In genomic region chr6:122810615-122811279, GRCm38 (mm10) we compare ENCODE assay signal across 8 mouse cellular contexts. TPM values are rescaled to one million over a fixed set of nuclear protein-coding genes. Genes with fewer than 3 reads are reported as not detected.
A peak's percentile ranks its signal among the peaks of the same experiment; 100 is the strongest.
DNase-seq lines count a peak whose midpoint lies in the region; ATAC-seq and TF ChIP-seq lines count a peak whose summit lies in the region.

No protein-coding gene starts in this region.

- H3K36me3 ChIP-seq in hindbrain, postnatal 0 days (ENCODE audit: insufficient read depth, low read length) = no peaks in the 10 kb centered on the region

- intact Hi-C loops in left cerebral cortex, adult 2 months (cut with DNase I) = loop anchor here (1.0 to 2.0 kb wide), 2 partner anchors 9 to 64 kb away; partner anchors contain the start of genes Foxj2 and Necap1

- 0 out of 2 replicates have a peak, but pooled peaks have one; percentile 13 for TF ChIP-seq CTCF in hindbrain, postnatal 0 days (IDR thresholded peaks at IDR 0.05; ENCODE audit: low read depth)
- no peak; the same call in 1 of the 2 replicates for TF ChIP-seq CTCF in left cerebral cortex, adult 2 months (IDR thresholded peaks at IDR 0.05)

- peak; percentile 99 for ATAC-seq in hindbrain, postnatal 0 days
- ATAC-seq in megakaryocyte, adult 5-6 weeks (ENCODE audit: poor library complexity, severe bottlenecking) = peak; percentile 82

- H3K27ac ChIP-seq in hindbrain, postnatal 0 days = peak overlapping the region; percentile 97
- peak overlapping the region; percentile 99 for H3K27ac ChIP-seq in left cerebral cortex, adult 2 months

- peak overlapping the region; percentile 65 for H3K9ac ChIP-seq in hindbrain, postnatal 0 days (replicated peaks; ENCODE audit: low read length)

- H3K4me3 ChIP-seq in hindbrain, postnatal 0 days (ENCODE audit: low read length) = peak overlapping the region; percentile 73
- H3K4me3 ChIP-seq in left cerebral cortex, adult 2 months = peak overlapping the region; percentile 90

- peak overlapping the region; percentile 63 for H3K4me2 ChIP-seq in hindbrain, postnatal 0 days (ENCODE audit: low read depth, low read length)

- no peaks in the 10 kb centered on the region for H3K27me3 ChIP-seq in hindbrain, postnatal 0 days (ENCODE audit: insufficient read depth, low read length)

- DNase-seq in WW6 (ENCODE audit: low read depth, low spot score) = peak; percentile 99
- peak; percentile 92 to 95 for DNase-seq in cerebellum, postnatal 4 days (ENCODE audit: low spot score in 2 of 2)
- DNase-seq in gastrocnemius, adult 18-20 months (ENCODE audit: low spot score) = peak; percentile 98
- DNase-seq in hindbrain, postnatal 0 days (ENCODE audit: low spot score) = peak; percentile 97
- peak; percentile 95 to 97 for DNase-seq in left cerebral cortex, adult 2 months (ENCODE audit: extremely low spot score in 1 of 2, low spot score in 2 of 2)
- peak; percentile 97 to 98 for DNase-seq in right cerebral cortex, adult 2 months (ENCODE audit: low spot score in 2 of 2)
- peak; percentile 98 for DNase-seq in urinary bladder, postnatal 14 days (ENCODE audit: low spot score)

- H3K9me3 ChIP-seq in hindbrain, postnatal 0 days (ENCODE audit: low read length) = no peaks in the 10 kb centered on the region

- no peaks in the 10 kb centered on the region; the same call in 1 of the 2 replicates for H3K4me1 ChIP-seq in hindbrain, postnatal 0 days (ENCODE audit: insufficient read depth, low read length)

- WGBS in hindbrain, postnatal 0 days = 1% methylated on average over 30 of the region's 30 CpGs

RNA-seq across cellular contexts. Expression of gene Foxj2, which starts 9.0 kb away (rescaled TPM):
- 10 to 100 TPM; 26.2 to 29.3 TPM for total RNA-seq in gastrocnemius, adult 18-20 months (2021)
- total RNA-seq in hindbrain, postnatal 0 days (2014; rRNA removed) = 20.1 and 32.5 TPM in 2 replicates
- polyA plus RNA-seq in hindbrain, postnatal 0 days (2015; fragmentation: Nextera tagmentation; extraction: Ambion mirVana) = 5.9 and 6.9 TPM in 2 replicates
- 10 to 100 TPM; 28.4 to 29.2 TPM for total RNA-seq in left cerebral cortex, adult 2 months (2021)
- total RNA-seq in megakaryocyte, adult 5-6 weeks (2015) = 35.6 and 43.1 TPM in 2 replicates
- 10.2 and 16.1 TPM in 2 replicates for total RNA-seq in megakaryocyte, adult 5-6 weeks (2017)

RNA-seq across cellular contexts. Expression of gene Slc2a3, which starts 9.3 kb away (rescaled TPM):
- total RNA-seq in gastrocnemius, adult 18-20 months (2021) = 1 to 10 TPM; 5.0 to 7.1 TPM
- 108 and 129 TPM in 2 replicates for total RNA-seq in hindbrain, postnatal 0 days (2014; rRNA removed)
- polyA plus RNA-seq in hindbrain, postnatal 0 days (2015; fragmentation: Nextera tagmentation; extraction: Ambion mirVana) = 48.9 and 49.7 TPM in 2 replicates
- 100 to 1,000 TPM; 111 to 128 TPM for total RNA-seq in left cerebral cortex, adult 2 months (2021)
- total RNA-seq in megakaryocyte, adult 5-6 weeks (2015) = 44.5 and 48.4 TPM in 2 replicates
- total RNA-seq in megakaryocyte, adult 5-6 weeks (2017) = 51.4 and 63.5 TPM in 2 replicates

RNA-seq across cellular contexts. Expression of gene C3ar1, which starts 45.2 kb away (rescaled TPM):
- under 1 TPM; 0.34 to 0.62 TPM for total RNA-seq in gastrocnemius, adult 18-20 months (2021)
- 1.3 and 2.2 TPM in 2 replicates for total RNA-seq in hindbrain, postnatal 0 days (2014; rRNA removed)
- polyA plus RNA-seq in hindbrain, postnatal 0 days (2015; fragmentation: Nextera tagmentation; extraction: Ambion mirVana) = 1.4 and 1.5 TPM in 2 replicates
- total RNA-seq in left cerebral cortex, adult 2 months (2021) = under 1 TPM; 0.47 to 0.75 TPM
- total RNA-seq in megakaryocyte, adult 5-6 weeks (2015) = 4.4 and 5.3 TPM in 2 replicates
- 4.7 and 5.0 TPM in 2 replicates for total RNA-seq in megakaryocyte, adult 5-6 weeks (2017)

Comparison
In these comparisons a context has a peak if more than half of its experiments do, and no peak if none do; other contexts are left out.
1. Peak in every context shown above with its lines: DNase-seq, ATAC-seq, H3K4me3 ChIP-seq and H3K27ac ChIP-seq.
2. RNA of gene Slc2a3, which starts 9.3 kb away (total RNA-seq): 108 to 129 TPM in hindbrain, postnatal 0 days, 111 to 128 TPM in left cerebral cortex, adult 2 months and 44.5 to 63.5 TPM in megakaryocyte, adult 5-6 weeks; 5.0 to 7.1 TPM in gastrocnemius, adult 18-20 months; every median in the first group is over 4 times any median in the second.